Mouse (Mus musculus) left cerebral cortex, adult 18-20 months (tissue): Measurements from ENCODE around the gene Fam135a. TPM values are rescaled to one million over a fixed set of nuclear protein-coding genes. Genes with fewer than 3 reads are reported as not detected.

Experiments used
- DNase-seq, 2 experiments: peaks; one replicate each; pipeline ENCODE4 v3.0.0; 2021 to 2022; ENCODE audit warnings: low spot score in 2 of 2, mixed read lengths in 1 of 2
- long read RNA-seq, 2 experiments: library from polyadenylated mRNA; stranded (forward); transcript quantifications; one replicate each; pipeline ENCODE4 v2.0.0; 2021
- total RNA-seq, 2 experiments: library from RNA; stranded (reverse); gene quantifications; 2 replicates each; pipeline ENCODE4 v1.2.3; 2021

Fam135a gene
- total RNA-seq = 10 to 100 TPM; 25.8 to 28.4 TPM
- long read RNA-seq, experiment 1, partial matches to known transcripts = 1 of 11 reads
- long read RNA-seq, experiment 1, other reads (novel, unspliced or antisense) = 10 of 11 reads
- long read RNA-seq, experiment 2, partial matches to known transcripts = 1 of 5 reads
- long read RNA-seq, experiment 2, other reads (novel, unspliced or antisense) = 4 of 5 reads

GRCm38 (mm10) chr1:24099926-24100869, at the start of gene Fam135a:
TSS of gene Fam135a (minus strand) at chr1:24100341.
- DNase-seq = peak; percentile 91 to 93

- no peak for DNase-seq
Observed at GRCm38 (mm10) chr1:24143504-24143903, 43.4 kb upstream of the Fam135a start.

GRCm38 (mm10) chr1:24140555-24140954, 40.4 kb upstream of the Fam135a start:
- DNase-seq = no peak

- peak; percentile 79 to 82 for DNase-seq
Observed at GRCm38 (mm10) chr1:24137133-24137532, 37.0 kb upstream of the Fam135a start.

- DNase-seq = no peak
Observed at GRCm38 (mm10) chr1:24134792-24135191, 34.7 kb upstream of the Fam135a start.

GRCm38 (mm10) chr1:24133853-24134252, 33.7 kb upstream of the Fam135a start:
- DNase-seq = no peak

GRCm38 (mm10) chr1:24127866-24128265, 27.7 kb upstream of the Fam135a start:
- DNase-seq = no peak

- DNase-seq = no peak
Observed at GRCm38 (mm10) chr1:24124610-24125009, 24.5 kb upstream of the Fam135a start.

GRCm38 (mm10) chr1:24122582-24122981, 22.4 kb upstream of the Fam135a start:
- peak; percentile 19 for DNase-seq

GRCm38 (mm10) chr1:24107971-24108773, 8.0 kb upstream of the Fam135a start:
- no peak for DNase-seq

- peak; percentile 34 to 56 for DNase-seq
Observed at GRCm38 (mm10) chr1:24107378-24107777, 7.2 kb upstream of the Fam135a start.

- DNase-seq = no peak
Observed at GRCm38 (mm10) chr1:24102579-24103149, 2.5 kb upstream of the Fam135a start.

GRCm38 (mm10) chr1:24100870-24101358, 773 bp upstream of the Fam135a start:
- DNase-seq = no peak

GRCm38 (mm10) chr1:24099541-24099925, 608 bp downstream of the Fam135a start:
- DNase-seq = no peak

GRCm38 (mm10) chr1:24097541-24097940, 2.6 kb downstream of the Fam135a start:
- DNase-seq = no peak

- no peak for DNase-seq
Observed at GRCm38 (mm10) chr1:24092414-24092813, 7.7 kb downstream of the Fam135a start.

- DNase-seq = no peak
Observed at GRCm38 (mm10) chr1:24090603-24091002, 9.5 kb downstream of the Fam135a start.

- DNase-seq = no peak
Observed at GRCm38 (mm10) chr1:24090094-24090493, 10.0 kb downstream of the Fam135a start.

GRCm38 (mm10) chr1:24086176-24086575, 14.0 kb downstream of the Fam135a start:
- no peak for DNase-seq

- peak in 1 of 2 experiments; percentile 13 for DNase-seq
Observed at GRCm38 (mm10) chr1:24074396-24074795, 25.7 kb downstream of the Fam135a start.
